Mouse (Mus musculus): ENCODE measurements around the gene Myo5a. TPM values are rescaled to one million over a fixed set of nuclear protein-coding genes. Genes with fewer than 3 reads are reported as not detected.

Myo5a gene
- polyA plus RNA-seq, 1 experiment from 2014 or later, result 45.9 TPM

GRCm38 (mm10) chr9:75146911-75147310, 76.1 kb downstream of the Myo5a start:
- Histone ChIP-seq H3K36me3 (replicated peaks) (peaks cover 56% of the 10 kb centered on the region), H3K4me3 (replicated peaks) (no peak overlapping the region), H3K27ac (no peak overlapping the region), H3K4me1 (peaks cover 4% of the 10 kb centered on the region), H3K27me3 (no peaks in the 10 kb centered on the region), H3K9ac (no peak overlapping the region), H3K4me2 (no peak overlapping the region), H3K9me3 (no peaks in the 10 kb centered on the region)
- 50% methylated on average over 5 of the region's 5 CpGs for WGBS
- no peak for ATAC-seq (ENCODE audit: low FRiP score)

GRCm38 (mm10) chr9:75160525-75160924, 89.7 kb downstream of the Myo5a start:
- Histone ChIP-seq H3K27ac (no peak overlapping the region), H3K9ac (no peak overlapping the region), H3K36me3 (replicated peaks) (peaks cover 45% of the 10 kb centered on the region), H3K4me3 (replicated peaks) (no peak overlapping the region), H3K9me3 (no peaks in the 10 kb centered on the region), H3K27me3 (no peaks in the 10 kb centered on the region), H3K4me1 (no peaks in the 10 kb centered on the region), H3K4me2 (no peak overlapping the region)
- no peak for ATAC-seq (ENCODE audit: low FRiP score)
- WGBS, result 95% methylated on average over 6 of the region's 6 CpGs

- Histone ChIP-seq H3K4me2 (no peak overlapping the region), H3K4me1 (no peaks in the 10 kb centered on the region), H3K27ac (no peak overlapping the region), H3K9me3 (no peaks in the 10 kb centered on the region), H3K27me3 (no peaks in the 10 kb centered on the region), H3K9ac (no peak overlapping the region), H3K36me3 (replicated peaks) (peaks cover 50% of the 10 kb centered on the region), H3K4me3 (replicated peaks) (no peak overlapping the region)
- no peak for ATAC-seq (ENCODE audit: low FRiP score)
Measured at GRCm38 (mm10) chr9:75163650-75164049, 92.8 kb downstream of the Myo5a start.

GRCm38 (mm10) chr9:75171721-75172120, 100.9 kb downstream of the Myo5a start:
- no peaks in the 10 kb centered on the region for H3K9me3 ChIP-seq
- no peaks in the 10 kb centered on the region for H3K27me3 ChIP-seq
- ATAC-seq (ENCODE audit: low FRiP score), result no peak
- H3K27ac ChIP-seq, result no peak overlapping the region
- no peak overlapping the region for H3K9ac ChIP-seq
- no peak overlapping the region for H3K4me3 ChIP-seq (replicated peaks)
- 97% methylated on average over 3 of the region's 3 CpGs for WGBS
- no peak overlapping the region for H3K4me2 ChIP-seq
- H3K4me1 ChIP-seq, result no peaks in the 10 kb centered on the region
- H3K36me3 ChIP-seq (replicated peaks), result peaks cover 66% of the 10 kb centered on the region

GRCm38 (mm10) chr9:75187646-75188260, 116.9 kb downstream of the Myo5a start:
- no peak overlapping the region for H3K4me2 ChIP-seq
- no peak overlapping the region for H3K4me3 ChIP-seq (replicated peaks)
- H3K9me3 ChIP-seq, result no peaks in the 10 kb centered on the region
- no peak overlapping the region for H3K27ac ChIP-seq
- H3K36me3 ChIP-seq (replicated peaks), result peaks cover 60% of the 10 kb centered on the region
- H3K9ac ChIP-seq, result no peak overlapping the region
- ATAC-seq (ENCODE audit: low FRiP score), result no peak
- 87% methylated on average over 3 of the region's 3 CpGs for WGBS
- H3K4me1 ChIP-seq, result no peaks in the 10 kb centered on the region
- H3K27me3 ChIP-seq, result no peaks in the 10 kb centered on the region

GRCm38 (mm10) chr9:75193858-75194257, 123.0 kb downstream of the Myo5a start:
- peaks cover 47% of the 10 kb centered on the region for H3K36me3 ChIP-seq (replicated peaks)
- 61% methylated on average over 4 of the region's 4 CpGs for WGBS
- H3K27ac ChIP-seq, result no peak overlapping the region
- no peak overlapping the region for H3K4me2 ChIP-seq
- no peak overlapping the region for H3K9ac ChIP-seq
- no peaks in the 10 kb centered on the region for H3K4me1 ChIP-seq
- ATAC-seq (ENCODE audit: low FRiP score), result no peak
- no peaks in the 10 kb centered on the region for H3K27me3 ChIP-seq
- no peaks in the 10 kb centered on the region for H3K9me3 ChIP-seq
- H3K4me3 ChIP-seq (replicated peaks), result no peak overlapping the region

GRCm38 (mm10) chr9:75196335-75196734, 125.5 kb downstream of the Myo5a start:
- Histone ChIP-seq H3K4me3 (replicated peaks) (no peak overlapping the region), H3K27me3 (no peaks in the 10 kb centered on the region), H3K4me2 (no peak overlapping the region), H3K36me3 (replicated peaks) (peaks cover 42% of the 10 kb centered on the region), H3K27ac (no peak overlapping the region), H3K9me3 (no peaks in the 10 kb centered on the region), H3K4me1 (no peaks in the 10 kb centered on the region), H3K9ac (no peak overlapping the region)
- ATAC-seq (ENCODE audit: low FRiP score), result no peak
- WGBS, result 76% methylated on average over 2 of the region's 2 CpGs

- H3K36me3 ChIP-seq (replicated peaks), result peaks cover 52% of the 10 kb centered on the region
- no peaks in the 10 kb centered on the region for H3K9me3 ChIP-seq
- H3K27me3 ChIP-seq, result no peaks in the 10 kb centered on the region
- no peak overlapping the region for H3K4me3 ChIP-seq (replicated peaks)
- H3K4me1 ChIP-seq, result no peaks in the 10 kb centered on the region
- 43% methylated on average over 6 of the region's 6 CpGs for WGBS
- peak; percentile 46; the same call in 1 of the 2 replicates for ATAC-seq (ENCODE audit: low FRiP score)
- 0 out of 2 replicates have a peak overlapping the region, but pooled peaks have one; percentile 2 for H3K9ac ChIP-seq
- no peak overlapping the region for H3K4me2 ChIP-seq
- H3K27ac ChIP-seq, result peak overlapping the region; percentile 39; the same call in 1 of the 2 replicates
Measured at GRCm38 (mm10) chr9:75197297-75197696, 126.5 kb downstream of the Myo5a start.

- 97% methylated on average over 1 of the region's 1 CpGs for WGBS
Measured at GRCm38 (mm10) chr9:75201506-75201905, 130.7 kb downstream of the Myo5a start.

GRCm38 (mm10) chr9:75202036-75202435, 131.2 kb downstream of the Myo5a start:
- no peaks in the 10 kb centered on the region for H3K27me3 ChIP-seq
- H3K4me1 ChIP-seq, result no peaks in the 10 kb centered on the region
- ATAC-seq (ENCODE audit: low FRiP score), result no peak
- H3K4me2 ChIP-seq, result no peak overlapping the region
- H3K9ac ChIP-seq, result no peak overlapping the region
- H3K27ac ChIP-seq, result no peak overlapping the region
- no peak overlapping the region for H3K4me3 ChIP-seq (replicated peaks)
- H3K36me3 ChIP-seq (replicated peaks), result peaks cover 69% of the 10 kb centered on the region
- WGBS, result 90% methylated on average over 2 of the region's 2 CpGs
- H3K9me3 ChIP-seq, result no peaks in the 10 kb centered on the region

More at GRCm38 (mm10) chr9:75201506-75201905, 130.7 kb downstream of the Myo5a start:
- no peak overlapping the region for H3K9ac ChIP-seq
- peaks cover 69% of the 10 kb centered on the region for H3K36me3 ChIP-seq (replicated peaks)
- H3K4me1 ChIP-seq, result no peaks in the 10 kb centered on the region
- H3K27me3 ChIP-seq, result no peaks in the 10 kb centered on the region
- no peak overlapping the region for H3K27ac ChIP-seq
- no peak overlapping the region for H3K4me3 ChIP-seq (replicated peaks)
- no peak overlapping the region for H3K4me2 ChIP-seq
- ATAC-seq (ENCODE audit: low FRiP score), result no peak
- no peaks in the 10 kb centered on the region for H3K9me3 ChIP-seq

- H3K4me1 ChIP-seq, result no peaks in the 10 kb centered on the region
- H3K4me3 ChIP-seq (replicated peaks), result no peak overlapping the region
- WGBS, result 92% methylated on average over 1 of the region's 1 CpGs
- H3K27ac ChIP-seq, result no peak overlapping the region
- H3K4me2 ChIP-seq, result no peak overlapping the region
- no peak for ATAC-seq (ENCODE audit: low FRiP score)
- H3K36me3 ChIP-seq (replicated peaks), result peaks cover 60% of the 10 kb centered on the region
- H3K9ac ChIP-seq, result no peak overlapping the region
- no peaks in the 10 kb centered on the region for H3K27me3 ChIP-seq
- H3K9me3 ChIP-seq, result no peaks in the 10 kb centered on the region
Measured at GRCm38 (mm10) chr9:75209246-75209645, 138.4 kb downstream of the Myo5a start.

GRCm38 (mm10) chr9:75210269-75210668, 139.5 kb downstream of the Myo5a start:
- Histone ChIP-seq H3K9me3 (no peaks in the 10 kb centered on the region), H3K4me1 (no peaks in the 10 kb centered on the region), H3K9ac (no peak overlapping the region), H3K36me3 (replicated peaks) (peaks cover 58% of the 10 kb centered on the region), H3K27me3 (no peaks in the 10 kb centered on the region), H3K27ac (no peak overlapping the region), H3K4me2 (no peak overlapping the region), H3K4me3 (replicated peaks) (no peak overlapping the region)
- no peak for ATAC-seq (ENCODE audit: low FRiP score)
- WGBS, result 71% methylated on average over 2 of the region's 2 CpGs

GRCm38 (mm10) chr9:75214743-75215413, 144.1 kb downstream of the Myo5a start:
- 91% methylated on average over 11 of the region's 11 CpGs for WGBS
- ATAC-seq (ENCODE audit: low FRiP score), result no peak
- no peak overlapping the region for H3K27ac ChIP-seq
- H3K4me1 ChIP-seq, result no peaks in the 10 kb centered on the region
- no peak overlapping the region for H3K4me3 ChIP-seq (replicated peaks)
- no peaks in the 10 kb centered on the region for H3K9me3 ChIP-seq
- no peak overlapping the region for H3K9ac ChIP-seq
- no peak overlapping the region for H3K4me2 ChIP-seq
- no peaks in the 10 kb centered on the region for H3K27me3 ChIP-seq
- peaks cover 69% of the 10 kb centered on the region for H3K36me3 ChIP-seq (replicated peaks)

Measured in forebrain, embryonic 12.5 days (tissue).